Comparison of ENCODE assay signal across 7 mouse cellular contexts in the genomic region with DNA sequence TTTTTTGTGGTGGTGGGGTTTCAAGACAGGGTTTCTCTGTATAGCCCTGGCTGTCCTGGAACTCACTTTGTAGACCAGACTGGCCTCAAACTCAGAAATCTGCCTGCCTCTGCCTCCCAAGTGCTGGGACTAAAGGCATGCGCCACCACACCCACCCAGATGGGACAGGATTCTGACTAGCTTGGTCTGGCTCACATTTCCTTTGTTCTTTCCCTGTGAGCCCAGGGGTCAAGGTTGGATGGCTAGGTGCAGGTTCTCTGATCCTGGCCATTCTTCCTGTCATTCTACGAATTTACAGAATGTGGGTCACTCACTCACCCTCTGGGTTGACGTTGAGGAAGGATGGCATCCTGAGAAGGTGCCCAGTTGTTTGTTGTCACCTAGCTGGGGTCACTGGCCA.
A peak's percentile ranks its signal among the peaks of the same experiment; 100 is the strongest.
DNase-seq lines count a peak whose midpoint lies in the region; ATAC-seq lines count a peak whose summit lies in the region.
"Not testable (repeated sequence)": the region's sequence is repeated elsewhere in the genome, so short reads cannot be mapped to it uniquely, and the experiment has no call there.

No protein-coding gene starts in this region.

- H3K4me2 ChIP-seq in forebrain, embryonic 11.5 days (ENCODE audit: low read depth, low read length, severe bottlenecking); heart, embryonic 13.5 days; hindbrain, embryonic 16.5 days (ENCODE audit: low read length); limb, embryonic 11.5 days (ENCODE audit: low read depth, severe bottlenecking); lung, embryonic 15.5 days; neural tube, embryonic 12.5 days (replicated peaks): not testable (repeated sequence)

- ATAC-seq in forebrain, embryonic 11.5 days (replicated peaks; ENCODE audit: low FRiP score); heart, embryonic 13.5 days (ENCODE audit: extremely low read depth, insufficient number of reproducible peaks, low FRiP score, low TSS enrichment); hindbrain, embryonic 16.5 days; limb, embryonic 11.5 days (ENCODE audit: insufficient number of reproducible peaks, low FRiP score, low TSS enrichment, low read depth); lung, embryonic 15.5 days (ENCODE audit: borderline replicate concordance, extremely low read depth, low FRiP score, low TSS enrichment); neural tube, embryonic 12.5 days (ENCODE audit: low FRiP score, low read depth): not testable (repeated sequence)

- H3K4me3 ChIP-seq in forebrain, embryonic 11.5 days (ENCODE audit: low read depth, low read length); heart, embryonic 13.5 days; hindbrain, embryonic 16.5 days (ENCODE audit: low read length); limb, embryonic 11.5 days (ENCODE audit: low read depth, low read length); lung, embryonic 15.5 days; neural tube, embryonic 12.5 days: not testable (repeated sequence)

- H3K36me3 ChIP-seq in forebrain, embryonic 11.5 days (ENCODE audit: control insufficient read depth, insufficient read depth, low read length); heart, embryonic 13.5 days; hindbrain, embryonic 16.5 days (ENCODE audit: control insufficient read depth, insufficient read depth, low read length); limb, embryonic 11.5 days (ENCODE audit: control insufficient read depth, insufficient read depth, low read length); lung, embryonic 15.5 days; neural tube, embryonic 12.5 days: not testable (repeated sequence)

- not testable (repeated sequence) for H3K9ac ChIP-seq in forebrain, embryonic 11.5 days (ENCODE audit: low read length); hindbrain, embryonic 16.5 days (ENCODE audit: low read depth, low read length); limb, embryonic 11.5 days (ENCODE audit: low read length); lung, embryonic 15.5 days
- H3K9ac ChIP-seq in heart, embryonic 13.5 days: peak overlapping the region; percentile 62; the same call in 1 of the 2 replicates
- H3K9ac ChIP-seq in neural tube, embryonic 12.5 days: 0 out of 2 replicates have a peak overlapping the region, but pooled peaks have one; percentile 9

- H3K27ac ChIP-seq in forebrain, embryonic 11.5 days (ENCODE audit: low read depth, low read length): peak overlapping the region; percentile 87
- peak overlapping the region; percentile 74 for H3K27ac ChIP-seq in heart, embryonic 13.5 days (replicated peaks)
- H3K27ac ChIP-seq in hindbrain, embryonic 16.5 days (ENCODE audit: low read depth, low read length): peak overlapping the region; percentile 80; the same call in 1 of the 2 replicates
- H3K27ac ChIP-seq in limb, embryonic 11.5 days (replicated peaks; ENCODE audit: low read depth, low read length): peak overlapping the region; percentile 63; the same call in 1 of the 2 replicates
- H3K27ac ChIP-seq in lung, embryonic 15.5 days: peak overlapping the region; percentile 66
- H3K27ac ChIP-seq in neural tube, embryonic 12.5 days: peak overlapping the region; percentile 83

- not testable (repeated sequence) for H3K9me3 ChIP-seq in forebrain, embryonic 11.5 days (ENCODE audit: control insufficient read depth, low read length); heart, embryonic 13.5 days; hindbrain, embryonic 16.5 days (ENCODE audit: control insufficient read depth, low read length); limb, embryonic 11.5 days (ENCODE audit: control insufficient read depth, low read length); lung, embryonic 15.5 days; neural tube, embryonic 12.5 days

- peak; percentile 94 for DNase-seq in R1 (ENCODE audit: low read depth, low spot score)
- not testable (repeated sequence) for DNase-seq in forebrain, embryonic 11.5 days (ENCODE audit: low spot score); limb, embryonic 11.5 days (ENCODE audit: low spot score)

- 48% methylated on average over 3 of the region's 3 CpGs for WGBS in forebrain, embryonic 11.5 days
- 79% methylated on average over 3 of the region's 3 CpGs for WGBS in heart, embryonic 13.5 days
- WGBS in hindbrain, embryonic 16.5 days: 68% methylated on average over 3 of the region's 3 CpGs
- 62% methylated on average over 3 of the region's 3 CpGs for WGBS in limb, embryonic 11.5 days
- WGBS in lung, embryonic 15.5 days: 70% methylated on average over 3 of the region's 3 CpGs
- 56% methylated on average over 3 of the region's 3 CpGs for WGBS in neural tube, embryonic 12.5 days

- H3K27me3 ChIP-seq in forebrain, embryonic 11.5 days (ENCODE audit: control insufficient read depth, insufficient read depth, low read length); heart, embryonic 13.5 days (replicated peaks); hindbrain, embryonic 16.5 days (replicated peaks; ENCODE audit: control insufficient read depth, insufficient read depth, low read length); limb, embryonic 11.5 days (ENCODE audit: control insufficient read depth, insufficient read depth, low read length); lung, embryonic 15.5 days; neural tube, embryonic 12.5 days (replicated peaks): not testable (repeated sequence)

- H3K4me1 ChIP-seq in forebrain, embryonic 11.5 days (replicated peaks; ENCODE audit: control insufficient read depth, insufficient read depth, low read length): peaks cover 36% of the 10 kb centered on the region
- H3K4me1 ChIP-seq in heart, embryonic 13.5 days: peaks cover 50% of the 10 kb centered on the region
- H3K4me1 ChIP-seq in hindbrain, embryonic 16.5 days (ENCODE audit: control insufficient read depth, insufficient read depth, low read depth, low read length): peaks cover 22% of the 10 kb centered on the region
- H3K4me1 ChIP-seq in limb, embryonic 11.5 days (ENCODE audit: control insufficient read depth, insufficient read depth, low read length): peaks cover 38% of the 10 kb centered on the region
- peaks cover 28% of the 10 kb centered on the region for H3K4me1 ChIP-seq in lung, embryonic 15.5 days
- peaks cover 64% of the 10 kb centered on the region for H3K4me1 ChIP-seq in neural tube, embryonic 12.5 days
